Mouse (Mus musculus) brain, embryonic 14.5 days (tissue): Measurements from ENCODE around the gene Cnot10. TPM values are rescaled to one million over a fixed set of nuclear protein-coding genes. Genes with fewer than 3 reads are reported as not detected.

Experiments
- DNase-seq: peaks from one replicate; pipeline ENCODE4 v3.0.0-alpha.2; 2011; ENCODE audit warnings: low read depth
- CTCF ChIP-seq: fragments of 200-500 bp; IDR thresholded peaks from 2 replicates; pipeline ENCODE4 v1.5.1; 2012; ENCODE audit warnings: inconsistent platforms, mild to moderate bottlenecking, moderate library complexity, borderline replicate concordance; ENCODE audit not compliant: insufficient read depth, insufficient read length; ENCODE audit errors: extremely low read depth
- POLR2A ChIP-seq: fragments of 200-500 bp; IDR thresholded peaks from 2 replicates; pipeline ENCODE4 v1.6.1; 2012; ENCODE audit warnings: mild to moderate bottlenecking, inconsistent platforms, borderline replicate concordance; ENCODE audit not compliant: poor library complexity, insufficient read depth, insufficient read length, severe bottlenecking; ENCODE audit errors: extremely low read depth
- polyA plus RNA-seq: library from polyadenylated mRNA; depleted of rRNA; stranded (reverse); fragments of >200 nt; gene quantifications from 2 replicates; pipeline ENCODE4 v1.2.3, GENCODE M21; 2012; rRNA removed

The Cnot10 gene
- polyA plus RNA-seq, 1 experiment: 64.4 TPM

- no peak for TF ChIP-seq CTCF
- TF ChIP-seq POLR2A: no peak
- DNase-seq: no peak
These were observed 82.9 kb downstream of the Cnot10 start for GRCm38 (mm10) chr9:114557086-114557485.

DNA sequence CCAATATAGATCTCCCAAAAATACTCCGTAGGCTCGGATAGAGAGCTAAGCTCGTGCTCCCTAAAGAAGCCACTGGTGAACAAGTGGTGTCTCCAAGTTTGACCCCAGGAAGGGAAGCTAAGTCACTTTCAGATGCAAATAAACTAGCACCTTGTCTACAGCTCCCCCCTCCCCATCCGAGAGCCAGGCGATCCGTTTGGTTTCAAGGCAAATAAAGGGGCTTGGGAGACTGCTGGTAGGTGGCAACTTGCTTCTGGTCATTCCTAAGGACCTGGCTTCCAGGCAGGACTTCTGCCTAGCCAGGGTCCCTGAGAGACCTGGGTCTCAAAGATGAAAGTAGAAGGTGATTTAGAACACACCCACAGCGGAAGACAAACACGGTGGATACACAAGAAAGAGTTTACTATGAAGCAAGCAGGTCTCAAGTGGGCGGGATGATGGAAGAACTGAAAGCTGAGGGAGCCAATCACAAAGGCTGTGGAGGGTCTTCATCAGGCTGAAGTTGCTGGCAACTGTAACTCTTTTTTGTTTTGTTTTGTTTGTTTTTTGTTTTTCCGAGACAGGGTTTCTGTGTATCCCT lies 83.6 kb downstream of the Cnot10 start:
- DNase-seq: no peak

DNA sequence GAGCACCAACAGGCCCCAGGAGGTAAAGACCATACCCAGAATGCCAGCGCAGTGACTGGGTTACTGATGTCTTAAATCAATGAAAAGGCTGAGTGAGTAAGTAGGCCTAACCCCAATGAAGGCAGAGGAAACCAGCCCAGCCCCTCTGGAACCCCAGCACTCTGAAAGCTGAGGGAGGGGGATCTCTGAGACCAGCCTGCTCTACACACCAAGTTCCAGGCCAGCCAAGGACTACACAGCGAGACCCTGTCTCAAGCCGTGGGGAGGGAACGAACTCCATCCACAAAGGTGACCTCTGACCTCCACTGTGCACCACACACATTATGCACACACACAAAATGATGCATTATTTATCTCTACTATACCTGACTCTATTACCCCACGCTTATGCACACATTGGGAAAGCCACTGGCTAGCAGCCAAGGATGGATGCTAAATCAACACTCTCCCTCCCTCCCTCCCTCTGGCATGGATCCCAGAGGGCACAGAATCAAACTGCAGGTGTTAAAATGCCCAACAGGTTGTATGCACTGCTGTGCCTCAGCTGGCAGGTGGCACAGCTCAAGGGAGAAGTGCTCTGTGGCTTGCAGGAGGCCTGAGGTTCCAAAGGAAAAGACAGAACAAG lies 85.5 kb downstream of the Cnot10 start:
- peak; percentile 84 for DNase-seq
- TF ChIP-seq CTCF: no peak
- TF ChIP-seq POLR2A: no peak

More for the DNA sequence above, 83.6 kb downstream of the Cnot10 start:
- no peak for TF ChIP-seq POLR2A
- TF ChIP-seq CTCF: no peak

DNA sequence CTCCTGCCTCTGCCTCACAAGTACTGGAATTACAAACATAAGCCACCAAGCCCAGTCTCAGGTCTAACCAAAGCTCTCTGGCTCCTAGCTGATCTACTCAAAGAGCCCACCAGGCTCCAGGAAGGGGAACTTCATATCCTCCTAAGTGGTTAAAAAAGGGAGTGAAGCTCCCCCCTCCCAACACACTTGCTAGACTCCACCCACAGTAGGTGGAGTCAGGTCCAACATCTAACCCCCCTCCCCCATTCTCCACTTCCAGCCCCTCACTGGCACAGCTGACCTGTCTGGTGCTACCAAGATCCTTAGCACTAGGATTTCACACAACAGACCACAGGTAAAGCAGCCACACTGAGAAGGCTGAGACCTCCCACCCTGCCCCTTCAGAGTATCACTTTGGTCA lies 86.2 kb downstream of the Cnot10 start:
- DNase-seq: no peak
- TF ChIP-seq POLR2A (no peak), CTCF (no peak)

GRCm38 (mm10) chr9:114550033-114550432 lies 90.0 kb downstream of the Cnot10 start:
- TF ChIP-seq CTCF (no peak), POLR2A (no peak)
- DNase-seq: no peak

GRCm38 (mm10) chr9:114549117-114549516 lies 90.9 kb downstream of the Cnot10 start:
- TF ChIP-seq POLR2A (no peak), CTCF (no peak)
- DNase-seq: peak; percentile 47

- DNase-seq: no peak
- TF ChIP-seq POLR2A (no peak), CTCF (no peak)
These were observed 91.5 kb downstream of the Cnot10 start for GRCm38 (mm10) chr9:114548496-114548895.

GRCm38 (mm10) chr9:114547643-114548077 lies 92.3 kb downstream of the Cnot10 start:
- no peak for DNase-seq

DNA sequence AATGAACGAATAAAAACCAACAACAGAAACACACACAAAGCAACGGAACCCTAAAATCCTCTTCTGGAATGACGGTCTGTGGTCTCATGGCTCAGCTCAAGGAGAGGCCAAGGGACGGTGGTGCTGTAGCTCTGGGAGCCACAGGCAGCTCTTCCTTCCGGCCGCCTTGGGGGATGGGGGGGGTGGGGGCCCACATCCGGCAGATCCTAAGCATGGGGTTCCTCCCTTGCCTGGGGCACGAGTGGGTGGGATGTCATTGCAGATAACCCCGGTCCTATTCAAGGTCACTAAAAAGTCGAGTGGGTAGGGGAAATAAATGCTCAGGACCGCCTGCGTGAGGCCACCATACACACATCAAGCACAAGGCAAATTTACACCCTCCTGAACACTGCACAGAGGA lies 93.2 kb downstream of the Cnot10 start:
- no peak for TF ChIP-seq POLR2A
- no peak for TF ChIP-seq CTCF
- no peak for DNase-seq

More at GRCm38 (mm10) chr9:114547643-114548077, 92.3 kb downstream of the Cnot10 start:
- TF ChIP-seq CTCF: no peak
- no peak for TF ChIP-seq POLR2A

GRCm38 (mm10) chr9:114544754-114545393 lies 95.1 kb downstream of the Cnot10 start:
- peak; percentile 71 for DNase-seq
- no peak for TF ChIP-seq POLR2A
- TF ChIP-seq CTCF: no peak

DNA sequence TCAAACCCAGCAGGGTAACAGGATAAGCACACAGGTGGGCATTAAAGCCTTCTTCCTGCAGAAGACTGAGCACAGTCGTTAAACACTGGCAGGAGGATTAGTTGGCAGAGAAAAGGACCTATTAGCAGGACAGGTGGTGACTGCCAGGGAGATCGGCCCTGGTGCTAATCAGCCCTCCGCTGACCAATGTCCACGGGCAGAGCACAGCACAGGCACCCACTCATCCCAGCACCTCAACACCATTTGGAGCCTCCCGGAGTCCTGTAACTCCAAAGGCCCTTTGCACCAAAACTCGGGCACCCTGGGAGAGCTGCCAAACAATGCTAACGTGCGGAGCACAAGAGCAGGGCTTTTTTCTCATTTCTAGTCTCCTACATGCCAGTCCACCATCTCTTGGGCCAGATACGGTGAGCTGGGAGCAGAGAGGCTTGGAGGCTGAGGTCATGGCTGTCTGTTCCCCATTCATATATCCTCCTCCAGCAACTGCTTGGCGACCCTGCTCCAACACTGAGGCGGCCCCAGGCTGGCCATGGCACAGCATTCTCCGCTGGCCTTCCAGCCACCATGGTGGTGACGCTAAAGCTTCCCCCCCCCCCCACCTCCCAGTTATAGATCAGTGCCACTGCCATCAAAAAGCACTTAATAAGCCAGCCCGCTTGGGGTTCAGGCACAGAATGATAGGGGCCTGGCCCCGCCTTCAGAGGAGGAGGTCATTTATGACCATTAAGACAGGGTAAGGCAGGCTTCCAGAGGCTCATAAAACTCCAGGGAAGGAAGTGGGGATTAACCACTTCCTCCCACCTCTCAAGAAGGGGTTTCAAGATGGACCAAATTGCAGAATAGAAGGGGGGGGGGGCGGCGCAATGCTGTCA lies 95.9 kb downstream of the Cnot10 start:
- no peak for DNase-seq
- TF ChIP-seq CTCF (no peak), POLR2A (no peak)

DNA sequence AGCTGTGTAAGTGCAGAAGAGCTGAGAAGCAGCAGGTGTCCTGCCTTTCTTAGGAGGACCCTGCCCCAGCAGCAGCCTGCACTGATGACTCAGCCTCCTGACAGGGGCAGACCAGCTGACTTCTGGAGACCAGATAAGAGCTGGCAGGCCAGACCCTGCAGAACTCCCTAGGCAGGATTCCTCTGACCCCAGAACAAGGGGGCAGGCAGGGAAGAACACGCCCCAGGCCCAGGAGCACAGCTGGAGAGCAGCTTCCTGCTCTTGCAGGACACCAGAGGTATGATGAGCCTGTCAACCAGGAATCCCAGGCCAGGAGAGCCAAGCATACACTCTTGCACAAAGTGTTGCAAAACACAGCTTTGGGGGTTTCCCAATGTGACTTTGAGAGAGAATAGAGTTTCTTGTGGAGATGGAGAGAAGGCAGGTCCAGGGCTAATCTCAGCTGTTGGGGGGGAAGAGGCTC lies 98.7 kb downstream of the Cnot10 start:
- TF ChIP-seq POLR2A (no peak), CTCF (no peak)
- DNase-seq: no peak

GRCm38 (mm10) chr9:114538996-114539563 lies 100.9 kb downstream of the Cnot10 start:
- DNase-seq: no peak
- TF ChIP-seq CTCF (no peak), POLR2A (no peak)

- DNase-seq: no peak
- TF ChIP-seq CTCF: no peak
- no peak for TF ChIP-seq POLR2A
These were observed 103.4 kb downstream of the Cnot10 start for GRCm38 (mm10) chr9:114536628-114537027.

Other genes with a start within 250 kb of the Cnot10 start
- 26.2 and 32.6 TPM in 2 replicates for gene Crtap, start 249.5 kb downstream of the Cnot10 start, polyA plus RNA-seq
- gene Glb1, start 239.1 kb downstream of the Cnot10 start, polyA plus RNA-seq: 25.3 and 27.4 TPM in 2 replicates
- 3.2 and 4.9 TPM in 2 replicates for gene Tmppe, start 239.1 kb downstream of the Cnot10 start, polyA plus RNA-seq
- gene Ccr4, start 135.3 kb downstream of the Cnot10 start, polyA plus RNA-seq: 0.05 TPM in 1 of 2 replicates, not detected in the other
- gene C130032M10Rik, start 124.5 kb downstream of the Cnot10 start, polyA plus RNA-seq: not detected in 2 replicates
- gene Trim71, start 75.8 kb downstream of the Cnot10 start, polyA plus RNA-seq: 0.13 and 0.31 TPM in 2 replicates
- 61.5 and 87.4 TPM in 2 replicates for gene Dync1li1, start 48.6 kb upstream of the Cnot10 start, polyA plus RNA-seq
- 14.0 and 14.2 TPM in 2 replicates for gene Cmtm6, start 90.9 kb upstream of the Cnot10 start, polyA plus RNA-seq
- 17.5 and 22.9 TPM in 2 replicates for gene Cmtm7, start 141.7 kb upstream of the Cnot10 start, polyA plus RNA-seq
- 7.8 and 8.0 TPM in 2 replicates for gene Cmtm8, start 204.0 kb upstream of the Cnot10 start, polyA plus RNA-seq